Mouse (Mus musculus) lung, adult 2 months (tissue): ENCODE data around the gene Tmcc1. TPM values are rescaled to one million over a fixed set of nuclear protein-coding genes. Genes with fewer than 3 reads are reported as not detected.

ENCODE experiments used
- DNase-seq: peaks from one replicate; pipeline ENCODE4 v3.0.0; 2022
- H3K4me1 ChIP-seq: fragments of 200-500 bp; 2 replicates; pipeline ENCODE4 v1.6.1; 2011; ENCODE audit warnings: low read length; ENCODE audit not compliant: control insufficient read depth, insufficient read depth
- H3K4me3 ChIP-seq: fragments of 200-500 bp; replicated peaks from 2 replicates; pipeline ENCODE3; 2011; ENCODE audit warnings: low read depth, mild to moderate bottlenecking, control low read depth, low read length; ENCODE audit errors: extremely low read depth
- CTCF ChIP-seq: fragments of 200-500 bp; IDR thresholded peaks from 2 replicates; pipeline ENCODE4 v1.5.1; 2011; ENCODE audit warnings: mild to moderate bottlenecking, low read length, control low read depth; ENCODE audit not compliant: insufficient read depth
- POLR2A ChIP-seq: fragments of 200-500 bp; IDR thresholded peaks from 2 replicates; pipeline ENCODE4 v1.6.1; 2011; ENCODE audit warnings: low read depth, mild to moderate bottlenecking, control low read depth, low read length, borderline replicate concordance; ENCODE audit errors: extremely low read depth
- WGBS: fragments of 180-500 bp; shearing (Covaris S2); methylation state at CpG from one replicate; pipeline ENCODE4 v1.1.7; 2018; 5-methylcytosine and 5-hydroxymethylcytosine counted together
- polyA plus RNA-seq: library from polyadenylated mRNA; depleted of rRNA; stranded (reverse); fragments of >200 nt; gene quantifications from 2 replicates; pipeline ENCODE4 v1.2.3, GENCODE M21; 2012

Gene Tmcc1
- polyA plus RNA-seq, 1 experiment, result 16.0 TPM

- H3K4me1 ChIP-seq, result peaks cover 46% of the 10 kb centered on the region
Measured at GRCm38 (mm10) chr6:115984580-115984979, 208.7 kb downstream of the Tmcc1 start.

GRCm38 (mm10) chr6:115983306-115984038 lies 209.8 kb downstream of the Tmcc1 start:
- TF ChIP-seq POLR2A, result no peak
- TF ChIP-seq CTCF, result no peak
- WGBS, result 59% methylated on average over 12 of the region's 12 CpGs
- DNase-seq, result no peak
- Histone ChIP-seq H3K4me1 (peaks cover 37% of the 10 kb centered on the region), H3K4me3 (no peak overlapping the region)

More at GRCm38 (mm10) chr6:115984580-115984979, 208.7 kb downstream of the Tmcc1 start:
- WGBS, result 46% methylated on average over 7 of the region's 7 CpGs
- TF ChIP-seq POLR2A (no peak), CTCF (no peak)
- no peak for DNase-seq
- H3K4me3 ChIP-seq, result no peak overlapping the region

- no peak for DNase-seq
- 60% methylated on average over 7 of the region's 7 CpGs for WGBS
- TF ChIP-seq POLR2A, result no peak
- TF ChIP-seq CTCF, result no peak
- H3K4me1 ChIP-seq, result peaks cover 37% of the 10 kb centered on the region
- H3K4me3 ChIP-seq, result no peak overlapping the region
Measured at GRCm38 (mm10) chr6:115982889-115983288, 210.4 kb downstream of the Tmcc1 start.

GRCm38 (mm10) chr6:115978596-115978995 lies 214.7 kb downstream of the Tmcc1 start:
- TF ChIP-seq POLR2A (no peak), CTCF (peak; percentile 24; the same call in 1 of the 2 replicates)
- 79% methylated on average over 8 of the region's 8 CpGs for WGBS
- peaks cover 5% of the 10 kb centered on the region; the same call in 1 of the 2 replicates for H3K4me1 ChIP-seq
- no peak for DNase-seq
- H3K4me3 ChIP-seq, result no peak overlapping the region

- Histone ChIP-seq H3K4me3 (no peak overlapping the region), H3K4me1 (peaks cover 4% of the 10 kb centered on the region; the same call in 1 of the 2 replicates)
- TF ChIP-seq POLR2A (no peak), CTCF (no peak)
- DNase-seq, result no peak
- 75% methylated on average over 15 of the region's 15 CpGs for WGBS
Measured at GRCm38 (mm10) chr6:115977810-115978209, 215.5 kb downstream of the Tmcc1 start.

GRCm38 (mm10) chr6:115975606-115976005 lies 217.7 kb downstream of the Tmcc1 start:
- WGBS, result 74% methylated on average over 8 of the region's 8 CpGs
- no peak overlapping the region for H3K4me3 ChIP-seq

GRCm38 (mm10) chr6:115973881-115974662 lies 219.2 kb downstream of the Tmcc1 start:
- 77% methylated on average over 16 of the region's 16 CpGs for WGBS
- no peak for DNase-seq
- no peak for TF ChIP-seq CTCF
- TF ChIP-seq POLR2A, result no peak
- Histone ChIP-seq H3K4me1 (peaks cover 11% of the 10 kb centered on the region), H3K4me3 (no peak overlapping the region)

More at GRCm38 (mm10) chr6:115975606-115976005, 217.7 kb downstream of the Tmcc1 start:
- H3K4me1 ChIP-seq, result peaks cover 11% of the 10 kb centered on the region
- TF ChIP-seq CTCF, result no peak
- TF ChIP-seq POLR2A, result no peak
- no peak for DNase-seq

- Histone ChIP-seq H3K4me3 (no peak overlapping the region), H3K4me1 (peaks cover 13% of the 10 kb centered on the region)
- 78% methylated on average over 15 of the region's 15 CpGs for WGBS
- no peak for TF ChIP-seq CTCF
- TF ChIP-seq POLR2A, result no peak
- DNase-seq, result no peak
Measured at GRCm38 (mm10) chr6:115973139-115973875, 220.0 kb downstream of the Tmcc1 start.
